Mouse (Mus musculus) CH12.LX (cell line): ENCODE data around the gene Gm49396. TPM values are rescaled to one million over a fixed set of nuclear protein-coding genes. Genes with fewer than 3 reads are reported as not detected.
A peak's percentile ranks its signal among the peaks of the same experiment; 100 is the strongest.

ENCODE experiments used
- DNase-seq: peaks from one replicate; pipeline ENCODE4 v3.0.0-alpha.2; 2013; ENCODE audit errors: extremely low read depth
- H3K27ac ChIP-seq: 2 replicates; pipeline ENCODE4 v1.5.1; 2012; ENCODE audit warnings: low read depth, mild to moderate bottlenecking, control low read depth, moderate library complexity; ENCODE audit not compliant: insufficient read depth
- H3K27me3 ChIP-seq: replicated peaks from 2 replicates; pipeline ENCODE3; 2012; ENCODE audit warnings: inconsistent platforms
- H3K36me3 ChIP-seq, 2 experiments: replicated peaks in 1 of 2; 2 replicates each; pipeline versions ENCODE3 to v1.6.1; 2012; ENCODE audit warnings: inconsistent platforms in 1 of 2, low read length in 1 of 2, mild to moderate bottlenecking in 1 of 2, mixed read lengths in 1 of 2, moderate library complexity in 1 of 2; ENCODE audit not compliant: control insufficient read depth in 1 of 2, insufficient read depth in 1 of 2
- H3K4me1 ChIP-seq, 2 experiments: 2 replicates each; pipeline ENCODE4 v1.6.1; 2012; ENCODE audit warnings: inconsistent platforms in 1 of 2, moderate library complexity in 1 of 2; ENCODE audit not compliant: insufficient read depth in 2 of 2, control insufficient read depth in 1 of 2
- H3K4me2 ChIP-seq: 2 replicates; pipeline ENCODE4 v1.6.1; 2012; ENCODE audit warnings: low read depth, mild to moderate bottlenecking, control low read depth; ENCODE audit not compliant: poor library complexity, insufficient read depth, severe bottlenecking
- H3K4me3 ChIP-seq, 3 experiments: fragments of 150-350 bp in 1 of 3; sonication (generic) in 1 of 3; replicated peaks in 1 of 3; 2 replicates each; pipeline versions ENCODE3 to v1.5.1; 2011 to 2012; ENCODE audit warnings: low read depth in 2 of 3, low read length in 2 of 3, mild to moderate bottlenecking in 2 of 3, moderate library complexity in 2 of 3, control low read depth in 1 of 3, improper control_type of control experiment in 1 of 3, inconsistent platforms in 1 of 3, mixed read lengths in 1 of 3; ENCODE audit not compliant: poor library complexity in 1 of 3
- H3K79me2 ChIP-seq: replicated peaks from 2 replicates; pipeline ENCODE4 v1.6.1; 2012; ENCODE audit warnings: mild to moderate bottlenecking, moderate library complexity; ENCODE audit not compliant: control insufficient read depth, poor library complexity, insufficient read depth, severe bottlenecking; ENCODE audit errors: extremely low read depth
- H3K9ac ChIP-seq: 2 replicates; pipeline ENCODE4 v1.6.1; 2012; ENCODE audit warnings: low read depth, mild to moderate bottlenecking, control low read depth, moderate library complexity; ENCODE audit not compliant: insufficient read depth
- H3K9me3 ChIP-seq: replicated peaks from 2 replicates; pipeline ENCODE3; 2012; ENCODE audit warnings: low read length, inconsistent platforms, mixed read lengths
- BHLHE40 ChIP-seq: IDR thresholded peaks from 2 replicates; pipeline ENCODE4 v1.6.1; 2011; ENCODE audit warnings: mild to moderate bottlenecking, low read depth, low read length, improper control_type of control experiment
- CHD1 ChIP-seq: IDR thresholded peaks from 2 replicates; pipeline ENCODE4 v1.6.1; 2012; ENCODE audit warnings: low read depth, low read length, improper control_type of control experiment, inconsistent platforms
- CTCF ChIP-seq, 2 experiments: IDR thresholded peaks in 1 of 2; conservative IDR thresholded peaks in 1 of 2; 2 replicates each; pipeline ENCODE4 v1.5.1; 2011 to 2012; ENCODE audit warnings: low read depth in 2 of 2, low read length in 2 of 2, improper control_type of control experiment in 1 of 2, inconsistent platforms in 1 of 2, mild to moderate bottlenecking in 1 of 2, moderate library complexity in 1 of 2
- EP300 ChIP-seq: IDR thresholded peaks from 2 replicates; pipeline ENCODE4 v1.6.1; 2011; ENCODE audit warnings: low read length, improper control_type of control experiment
- ETS1 ChIP-seq: conservative IDR thresholded peaks from 2 replicates; pipeline ENCODE4 v1.6.1; 2012; ENCODE audit warnings: low read depth, mild to moderate bottlenecking, inconsistent platforms, low read length, improper control_type of control experiment, moderate library complexity
- KAT2A ChIP-seq: IDR thresholded peaks from 2 replicates; pipeline ENCODE4 v1.6.1; 2012; ENCODE audit warnings: low read length, improper control_type of control experiment, inconsistent platforms; ENCODE audit not compliant: insufficient replicate concordance
- NELFE ChIP-seq: IDR thresholded peaks from 2 replicates; pipeline ENCODE4 v1.6.1; 2011; ENCODE audit warnings: low read depth, low read length, improper control_type of control experiment
- POLR2A ChIP-seq: IDR thresholded peaks from 2 replicates; pipeline ENCODE4 v1.6.1; 2011; ENCODE audit warnings: low read depth, mild to moderate bottlenecking, improper control_type of control experiment, low read length
- POLR2AphosphoS2 ChIP-seq: IDR thresholded peaks from 2 replicates; pipeline ENCODE4 v1.6.1; 2011; ENCODE audit warnings: low read depth, low read length, improper control_type of control experiment
- USF1 ChIP-seq: IDR thresholded peaks from 2 replicates; pipeline ENCODE4 v1.6.1; 2014; ENCODE audit warnings: low read depth, mild to moderate bottlenecking, inconsistent platforms, low read length, improper control_type of control experiment
- USF2 ChIP-seq: conservative IDR thresholded peaks from 2 replicates; pipeline ENCODE4 v1.6.1; 2011; ENCODE audit warnings: low read depth, low read length, improper control_type of control experiment
- ZKSCAN1 ChIP-seq: IDR thresholded peaks from 2 replicates; pipeline ENCODE4 v1.6.1; 2012; ENCODE audit warnings: low read depth, inconsistent platforms, low read length, improper control_type of control experiment, borderline replicate concordance
- ZMIZ1 ChIP-seq: IDR thresholded peaks from 2 replicates; pipeline ENCODE4 v1.6.1; 2012; ENCODE audit warnings: low read depth, mild to moderate bottlenecking, inconsistent platforms, low read length, improper control_type of control experiment
- dilution Hi-C: fragments of 300-500 bp; cut with MboI; formaldehyde crosslinking; loops from 2 replicates; pipeline ENCODE4 v1.14.3; 2020; ENCODE audit warnings: low sequenced_read_pairs; ENCODE audit not compliant: extremely low pct_unique_long_range_greater_than_20kb, extremely low pct_ligation_motif_present
- in situ Hi-C: fragments of 300-500 bp; cut with MboI; formaldehyde crosslinking; loops from 3 replicates; pipeline ENCODE4 v1.14.3; 2019; ENCODE audit warnings: low sequenced_read_pairs, low pct_ligation_motif_present, low pct_unique_long_range_greater_than_20kb, mixed read lengths
- polyA plus RNA-seq: library from polyadenylated mRNA; unstranded; fragments of >175 nt; gene quantifications from 2 replicates; pipeline ENCODE4 v1.2.1, GENCODE M21; 2012; ENCODE audit warnings: low read depth; ENCODE audit not compliant: insufficient read length
- total RNA-seq, 2 experiments: library from RNA; depleted of rRNA; stranded (reverse); fragments of 300-350 nt in 1 of 2; fragments of >200 nt in 1 of 2; gene quantifications; 2 replicates each; pipeline ENCODE4 v1.2.3; 2012 to 2014

Gm49396 gene
- total and polyA plus RNA-seq, 3 experiments: 1.9 to 3.3 (median 2.7) TPM

- H3K4me2 ChIP-seq: no peak overlapping the region
- peaks cover under 1% of the 10 kb centered on the region for H3K79me2 ChIP-seq
- H3K36me3 ChIP-seq: peaks cover 63 to 85% of the 10 kb centered on the region in 2 experiments
- H3K27ac ChIP-seq: no peak overlapping the region
- TF ChIP-seq CHD1: no peak
- TF ChIP-seq POLR2AphosphoS2: peak; percentile 68; the same call in 1 of the 2 replicates
- TF ChIP-seq, all 38 proteins: peak for 1
- no peak overlapping the region for H3K4me3 ChIP-seq
- H3K27me3 ChIP-seq: no peaks in the 10 kb centered on the region
- H3K4me1 ChIP-seq: peaks cover 7 to 11% of the 10 kb centered on the region in 2 experiments; a peak in 3 of 4 replicates
- no peak for DNase-seq
- H3K9ac ChIP-seq: no peak overlapping the region
- no peaks in the 10 kb centered on the region for H3K9me3 ChIP-seq
- dilution Hi-C loops: no loop called here
- in situ Hi-C loops: no loop called here
Observed at GRCm38 (mm10) chr7:30567555-30567954, 4.4 kb downstream of the Gm49396 start.

- no peak overlapping the region for H3K4me2 ChIP-seq
- dilution Hi-C loops (no loop called here), in situ Hi-C loops (no loop called here)
- no peaks in the 10 kb centered on the region for H3K9me3 ChIP-seq
- H3K4me1 ChIP-seq: no peaks in the 10 kb centered on the region
- no peak for DNase-seq
- no peaks in the 10 kb centered on the region for H3K27me3 ChIP-seq
- no peak overlapping the region for H3K9ac ChIP-seq
- TF ChIP-seq POLR2A: no peak
- TF ChIP-seq ETS1: no peak
- TF ChIP-seq BHLHE40: no peak
- TF ChIP-seq USF1: no peak
- no peak for TF ChIP-seq NELFE
- TF ChIP-seq KAT2A: no peak
- TF ChIP-seq ZMIZ1: no peak
- TF ChIP-seq USF2: no peak
- no peak for TF ChIP-seq ZKSCAN1
- peaks cover 90 to 98% of the 10 kb centered on the region in 2 experiments for H3K36me3 ChIP-seq
- no peak overlapping the region for H3K27ac ChIP-seq
- H3K4me3 ChIP-seq: no peak overlapping the region
- H3K79me2 ChIP-seq: no peaks in the 10 kb centered on the region
Observed at GRCm38 (mm10) chr7:30572389-30572788, 9.2 kb downstream of the Gm49396 start.

- Histone ChIP-seq H3K4me2 (no peak overlapping the region), H3K36me3 (peaks cover 93 to 100% of the 10 kb centered on the region in 2 experiments), H3K4me3 (no peak overlapping the region), H3K9ac (no peak overlapping the region), H3K27me3 (no peaks in the 10 kb centered on the region), H3K79me2 (no peaks in the 10 kb centered on the region), H3K9me3 (no peaks in the 10 kb centered on the region), H3K4me1 (no peaks in the 10 kb centered on the region), H3K27ac (no peak overlapping the region)
- TF ChIP-seq ETS1 (no peak), CTCF (conservative IDR thresholded peaks at IDR 0.05 in 1 of 2, IDR thresholded peaks at IDR 0.05 in 1 of 2; ENCODE audit: low read depth in 2 of 2, low read length in 2 of 2) (no peak), EP300 (no peak), KAT2A (no peak), POLR2A (no peak)
- DNase-seq: no peak
- in situ Hi-C loops: no loop called here
- dilution Hi-C loops: no loop called here
Observed at GRCm38 (mm10) chr7:30572969-30573368, 9.8 kb downstream of the Gm49396 start.
